ENCODE assay signal across 8 mouse cellular contexts in the genomic region with DNA sequence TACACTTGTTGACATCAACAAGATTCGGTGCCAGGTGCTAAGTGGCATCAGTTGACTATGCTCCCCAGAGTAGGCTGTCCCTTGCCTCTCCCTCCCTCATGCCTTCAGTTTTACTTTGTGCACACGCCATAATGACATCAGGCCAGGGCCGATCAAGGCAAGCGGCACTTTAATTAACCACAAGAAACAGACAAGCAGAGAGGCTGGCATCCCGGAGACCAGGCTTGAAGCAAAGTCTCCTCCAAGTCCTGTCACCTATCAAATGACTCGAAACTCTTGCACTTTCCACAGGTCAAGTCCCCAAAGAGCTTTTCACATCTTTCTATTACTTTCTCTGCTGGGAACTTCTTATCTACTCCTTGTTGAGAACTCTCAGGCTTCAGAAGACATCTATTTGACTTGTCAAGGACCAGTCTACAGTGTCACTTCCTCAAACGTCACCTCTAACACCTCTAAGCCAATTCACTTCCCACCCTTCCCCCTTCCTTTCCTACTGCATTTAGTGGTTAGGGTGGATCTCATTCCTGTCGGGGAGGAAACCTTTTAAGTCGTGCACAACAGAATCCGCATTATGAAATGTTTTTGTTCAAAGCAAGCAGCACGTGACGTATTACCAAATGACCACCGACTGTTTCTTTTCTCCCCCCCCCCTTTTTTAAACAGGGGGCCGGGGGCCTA. TPM values are rescaled to one million over a fixed set of nuclear protein-coding genes. Genes with fewer than 3 reads are reported as not detected.
A peak's percentile ranks its signal among the peaks of the same experiment; 100 is the strongest.
DNase-seq lines count a peak whose midpoint lies in the region; ATAC-seq lines count a peak whose summit lies in the region.

No protein-coding gene starts in this region.

- peak overlapping the region; percentile 98 for H3K4me3 ChIP-seq in kidney, embryonic 16.5 days (ENCODE audit: low read length)
- peak overlapping the region; percentile 89 for H3K4me3 ChIP-seq in embryonic facial prominence, embryonic 12.5 days
- H3K4me3 ChIP-seq in limb, embryonic 13.5 days = peak overlapping the region; percentile 96

- H3K36me3 ChIP-seq in kidney, embryonic 16.5 days (ENCODE audit: insufficient read depth, low read length) = peaks cover 24% of the 10 kb centered on the region
- H3K36me3 ChIP-seq in embryonic facial prominence, embryonic 12.5 days = peaks cover 31% of the 10 kb centered on the region
- H3K36me3 ChIP-seq in limb, embryonic 13.5 days = peaks cover 43% of the 10 kb centered on the region

- H3K27me3 ChIP-seq in kidney, embryonic 16.5 days (ENCODE audit: insufficient read depth, low read length) = no peaks in the 10 kb centered on the region
- no peaks in the 10 kb centered on the region for H3K27me3 ChIP-seq in embryonic facial prominence, embryonic 12.5 days
- H3K27me3 ChIP-seq in limb, embryonic 13.5 days = no peaks in the 10 kb centered on the region

- H3K27ac ChIP-seq in kidney, embryonic 16.5 days (ENCODE audit: low read length) = no peak overlapping the region
- H3K27ac ChIP-seq in embryonic facial prominence, embryonic 12.5 days = no peak overlapping the region
- H3K27ac ChIP-seq in limb, embryonic 13.5 days = no peak overlapping the region

- intact Hi-C loops in left cerebral cortex, postnatal 10 days (cut with DNase I) = no loop called here

- DNase-seq in kidney, postnatal 36 days = no peak
- peak; percentile 77 for DNase-seq in naive thymus-derived CD4-positive, alpha-beta T cell, adult 2 months (ENCODE audit: low read depth)
- no peak for DNase-seq in left cerebral cortex, postnatal 10 days (ENCODE audit: extremely low spot score in 1 of 2, low spot score in 2 of 2)
- DNase-seq in cerebellum, postnatal 14 days = no peak
- no peak for DNase-seq in right cerebral cortex, adult 18-20 months

- H3K9me3 ChIP-seq in kidney, embryonic 16.5 days (ENCODE audit: low read length) = peaks cover 15% of the 10 kb centered on the region
- no peaks in the 10 kb centered on the region for H3K9me3 ChIP-seq in embryonic facial prominence, embryonic 12.5 days
- H3K9me3 ChIP-seq in limb, embryonic 13.5 days = peaks cover 7% of the 10 kb centered on the region; the same call in 1 of the 2 replicates

- WGBS in kidney, embryonic 16.5 days = 57% methylated on average over 14 of the region's 14 CpGs
- 66% methylated on average over 14 of the region's 14 CpGs for WGBS in embryonic facial prominence, embryonic 12.5 days
- WGBS in limb, embryonic 13.5 days = 61% methylated on average over 14 of the region's 14 CpGs

- H3K4me1 ChIP-seq in kidney, embryonic 16.5 days (ENCODE audit: insufficient read depth, low read length) = peaks cover 12% of the 10 kb centered on the region
- H3K4me1 ChIP-seq in embryonic facial prominence, embryonic 12.5 days = peaks cover 10% of the 10 kb centered on the region
- H3K4me1 ChIP-seq in limb, embryonic 13.5 days = peaks cover 11% of the 10 kb centered on the region

- H3K9ac ChIP-seq in kidney, embryonic 16.5 days (replicated peaks; ENCODE audit: low read length) = peak overlapping the region; percentile 88
- peak overlapping the region; percentile 77 for H3K9ac ChIP-seq in embryonic facial prominence, embryonic 12.5 days
- H3K9ac ChIP-seq in limb, embryonic 13.5 days = peak overlapping the region; percentile 91

- H3K4me2 ChIP-seq in kidney, embryonic 16.5 days (replicated peaks; ENCODE audit: low read depth, low read length) = peak overlapping the region; percentile 77
- H3K4me2 ChIP-seq in embryonic facial prominence, embryonic 12.5 days (replicated peaks) = peak overlapping the region; percentile 83
- H3K4me2 ChIP-seq in limb, embryonic 13.5 days (replicated peaks) = peak overlapping the region; percentile 93

- ATAC-seq in kidney, embryonic 16.5 days (ENCODE audit: low FRiP score, low TSS enrichment) = no peak
- no peak for ATAC-seq in embryonic facial prominence, embryonic 12.5 days (ENCODE audit: insufficient number of reproducible peaks, insufficient read depth, low FRiP score, low TSS enrichment)
- no peak for ATAC-seq in limb, embryonic 13.5 days (ENCODE audit: low FRiP score, low read depth)

RNA-seq across cellular contexts. Expression of gene Zfand2a, which starts 1.0 kb away (rescaled TPM):
- polyA plus RNA-seq in kidney, embryonic 16.5 days (2015; fragmentation: Nextera tagmentation; extraction: Ambion mirVana) = 10.8 and 13.5 TPM in 2 replicates
- 9.6 and 9.9 TPM in 2 replicates for polyA plus RNA-seq in embryonic facial prominence, embryonic 12.5 days (2016; fragmentation: Nextera tagmentation; extraction: Ambion mirVana)
- 10.3 and 11.0 TPM in 2 replicates for polyA plus RNA-seq in limb, embryonic 13.5 days (2015; fragmentation: Nextera tagmentation; extraction: Ambion mirVana)
- total RNA-seq in left cerebral cortex, postnatal 10 days (2021) = 100 to 1,000 TPM in 1 of 2 experiments, 10 to 100 TPM in 1; 93.4 to 100 TPM

RNA-seq across cellular contexts. Expression of gene 3110082I17Rik, which starts 23.0 kb away (rescaled TPM):
- polyA plus RNA-seq in kidney, embryonic 16.5 days (2015; fragmentation: Nextera tagmentation; extraction: Ambion mirVana) = 44.1 and 46.1 TPM in 2 replicates
- polyA plus RNA-seq in embryonic facial prominence, embryonic 12.5 days (2016; fragmentation: Nextera tagmentation; extraction: Ambion mirVana) = 32.6 and 33.5 TPM in 2 replicates
- polyA plus RNA-seq in limb, embryonic 13.5 days (2015; fragmentation: Nextera tagmentation; extraction: Ambion mirVana) = 32.6 and 33.1 TPM in 2 replicates
- total RNA-seq in left cerebral cortex, postnatal 10 days (2021) = 10 to 100 TPM; 20.1 to 20.2 TPM

RNA-seq across cellular contexts. Expression of gene Uncx, which starts 60.0 kb away (rescaled TPM):
- polyA plus RNA-seq in kidney, embryonic 16.5 days (2015; fragmentation: Nextera tagmentation; extraction: Ambion mirVana) = 52.8 and 65.4 TPM in 2 replicates
- polyA plus RNA-seq in embryonic facial prominence, embryonic 12.5 days (2016; fragmentation: Nextera tagmentation; extraction: Ambion mirVana) = 5.0 and 6.4 TPM in 2 replicates
- polyA plus RNA-seq in limb, embryonic 13.5 days (2015; fragmentation: Nextera tagmentation; extraction: Ambion mirVana) = 0.09 TPM in 1 of 2 replicates, not detected in the other
- under 1 TPM in 1 of 2 experiments, not detected in 1; 0.21 TPM for total RNA-seq in left cerebral cortex, postnatal 10 days (2021)
